Mouse (Mus musculus): ENCODE data around the gene Ccer2.

- no peak for TF ChIP-seq CTCF (IDR thresholded peaks at IDR 0.05; ENCODE audit: extremely low read depth, insufficient read depth, insufficient read length, insufficient replicate concordance)
- TF ChIP-seq POLR2A (IDR thresholded peaks at IDR 0.05; ENCODE audit: low read depth, low read length), result peak; percentile 42
Measured at GRCm38 (mm10) chr7:28808221-28808941, 52.4 kb downstream of the Ccer2 start, which contains the start of gene Hnrnpl.

Measured in spleen, adult 2 months (tissue).